Mouse (Mus musculus): Measurements from ENCODE around the gene Sdk1.

DNA sequence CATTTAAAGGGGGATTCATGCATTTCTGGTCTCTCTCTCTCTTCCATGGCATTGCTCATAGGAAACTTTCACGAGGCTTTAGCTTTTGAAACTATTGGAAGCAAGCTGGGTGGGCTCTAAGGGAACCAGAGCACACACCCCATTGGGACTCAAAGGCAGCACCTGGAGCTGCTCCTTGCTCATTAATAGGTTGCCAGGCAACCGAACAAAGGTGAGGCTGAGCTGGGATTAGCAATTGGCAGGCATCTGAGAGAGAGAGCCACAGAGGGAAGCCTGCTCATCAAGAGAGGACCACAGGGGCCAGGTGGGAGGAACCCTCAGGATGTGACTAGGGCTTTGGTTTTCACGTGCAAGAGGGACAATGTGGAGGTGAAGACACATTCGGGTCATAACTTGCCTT is 7.0 kb upstream of the Sdk1 start:
- TF ChIP-seq POLR2A (IDR thresholded peaks at IDR 0.05; ENCODE audit: control insufficient read depth, low read depth, low read length) = no peak
- no peak for TF ChIP-seq CTCF (IDR thresholded peaks at IDR 0.05; ENCODE audit: control insufficient read depth, insufficient read depth, insufficient replicate concordance, low read depth, low read length)

Measured in testis, adult 2 months (tissue).